Mouse (Mus musculus) embryonic fibroblast, embryonic 13.5 days (primary cell): ENCODE results near the gene Etv1. TPM values are rescaled to one million over a fixed set of nuclear protein-coding genes. Genes with fewer than 3 reads are reported as not detected.

Source experiments
- H3K27ac ChIP-seq: 2 replicates; pipeline ENCODE4 v1.5.1; 2012; ENCODE audit warnings: low read length, control low read depth, inconsistent platforms; ENCODE audit not compliant: insufficient read depth
- H3K4me1 ChIP-seq: 2 replicates; pipeline ENCODE4 v1.6.1; 2011; ENCODE audit warnings: low read length; ENCODE audit not compliant: control insufficient read depth, insufficient read depth
- H3K4me3 ChIP-seq: 2 replicates; pipeline ENCODE4 v1.5.1; 2011; ENCODE audit warnings: mild to moderate bottlenecking, control low read depth, low read length; ENCODE audit not compliant: insufficient read depth
- CTCF ChIP-seq: IDR thresholded peaks from 2 replicates; pipeline ENCODE4 v1.5.1; 2011; ENCODE audit warnings: mild to moderate bottlenecking, control low read depth, low read length, moderate library complexity, borderline replicate concordance; ENCODE audit not compliant: insufficient read depth
- POLR2A ChIP-seq: IDR thresholded peaks from 2 replicates; pipeline ENCODE4 v1.6.1; 2011; ENCODE audit warnings: low read depth, mild to moderate bottlenecking, control low read depth, low read length, moderate library complexity
- polyA plus RNA-seq: library from polyadenylated mRNA; stranded (reverse); fragments of >200 nt; gene quantifications from 2 replicates; pipeline ENCODE4 v1.2.4, GENCODE M21; 2011; ENCODE audit warnings: low read depth; ENCODE audit not compliant: missing spikeins, insufficient read length

Gene Etv1
- polyA plus RNA-seq, 1 experiment = 2.4 TPM

GRCm38 (mm10) chr12:38906812-38907211 is 127.6 kb downstream of the Etv1 start:
- Histone ChIP-seq H3K27ac (no peak overlapping the region), H3K4me1 (no peaks in the 10 kb centered on the region), H3K4me3 (no peak overlapping the region)
- TF ChIP-seq POLR2A = no peak
- no peak for TF ChIP-seq CTCF

- Histone ChIP-seq H3K4me3 (no peak overlapping the region), H3K4me1 (no peaks in the 10 kb centered on the region), H3K27ac (no peak overlapping the region)
- TF ChIP-seq CTCF (no peak), POLR2A (no peak)
Measured at GRCm38 (mm10) chr12:38908947-38909346, 129.8 kb downstream of the Etv1 start.
